Mouse (Mus musculus): ENCODE measurements around the gene Cln3. TPM values are rescaled to one million over a fixed set of nuclear protein-coding genes. Genes with fewer than 3 reads are reported as not detected.

Cln3 gene
- total and polyA plus RNA-seq, 3 experiments, result 20.5 to 61.9 TPM; not detected in 1

DNA sequence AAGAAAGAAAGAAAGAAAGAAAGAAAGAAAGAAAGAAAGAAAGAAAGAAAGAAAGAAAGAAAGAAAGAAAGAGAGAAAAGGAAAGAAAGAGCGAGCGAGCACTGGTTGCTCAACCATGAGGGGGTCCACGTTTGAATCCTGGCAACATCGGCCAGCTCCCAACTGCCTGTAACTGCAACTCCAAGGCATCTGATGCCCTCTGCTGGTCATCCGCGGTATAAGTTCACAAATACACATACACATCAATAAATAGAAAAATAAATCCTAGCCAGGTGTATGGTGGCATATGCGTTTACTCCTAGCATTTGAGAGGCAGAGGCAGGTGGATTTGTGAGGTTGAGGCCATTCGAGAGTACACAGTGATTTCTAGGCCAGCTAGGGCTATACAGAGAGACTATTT is 8.7 kb downstream of the Cln3 start:
- DNase-seq (ENCODE audit: low read depth, low spot score), result peak; percentile 87
- Histone ChIP-seq H3K9ac (ENCODE audit: control insufficient read depth, low read depth, low read length, poor library complexity, severe bottlenecking) (no peak overlapping the region), H3K4me3 (ENCODE audit: control insufficient read depth in 1 of 2, insufficient read depth in 1 of 2, low read depth in 2 of 2, low read length in 2 of 2) (no peak overlapping the region), H3K79me2 (ENCODE audit: control insufficient read depth, insufficient read depth, low read length, poor library complexity) (no peaks in the 10 kb centered on the region), H3K27ac (ENCODE audit: control insufficient read depth, low read depth, low read length) (no peak overlapping the region), H3K36me3 (ENCODE audit: control insufficient read depth in 1 of 2, insufficient read depth in 2 of 2, low read length in 2 of 2) (peaks cover under 1 to 7% of the 10 kb centered on the region in 2 experiments; a peak in 3 of 4 replicates), H3K4me1 (ENCODE audit: control insufficient read depth in 1 of 2, insufficient read depth in 2 of 2, low read length in 2 of 2) (peaks cover 3 to 7% of the 10 kb centered on the region in 2 experiments), H3K9me3 (replicated peaks; ENCODE audit: insufficient read depth, low read length) (no peaks in the 10 kb centered on the region), H3K27me3 (ENCODE audit: control insufficient read depth in 1 of 2, insufficient read depth in 2 of 2, low read length in 2 of 2) (no peaks in the 10 kb centered on the region)
- peak; percentile 71 for TF ChIP-seq ZC3H11A (IDR thresholded peaks at IDR 0.05; ENCODE audit: low read depth, low read length)
- TF ChIP-seq ZMIZ1 (IDR thresholded peaks at IDR 0.05; ENCODE audit: low read depth, low read length), result no peak
- 0 out of 2 replicates have a peak, but pooled peaks have one; percentile 46 for TF ChIP-seq SIN3A (IDR thresholded peaks at IDR 0.05; ENCODE audit: low read length)
- TF ChIP-seq MXI1 (IDR thresholded peaks at IDR 0.05; ENCODE audit: low read depth, low read length), result no peak
- peak; percentile 78 for TF ChIP-seq RAD21 (IDR thresholded peaks at IDR 0.05; ENCODE audit: low read depth, low read length)
- 0 out of 2 replicates have a peak, but pooled peaks have one; percentile 40 for TF ChIP-seq MYC (IDR thresholded peaks at IDR 0.05; ENCODE audit: low read depth, low read length)
- no peak for TF ChIP-seq POLR2AphosphoS2 (IDR thresholded peaks at IDR 0.05; ENCODE audit: low read length)
- peak; percentile 80 to 89 (median 83) for TF ChIP-seq CTCF (IDR thresholded peaks at IDR 0.05 in 2 of 3, conservative IDR thresholded peaks at IDR 0.05 in 1 of 3; ENCODE audit: control insufficient read depth in 1 of 3, insufficient read depth in 1 of 3, low read depth in 2 of 3, low read length in 3 of 3, poor library complexity in 1 of 3, severe bottlenecking in 1 of 3)
- TF ChIP-seq ZNF384 (IDR thresholded peaks at IDR 0.05; ENCODE audit: low read depth, low read length), result no peak
- TF ChIP-seq BHLHE40 (IDR thresholded peaks at IDR 0.05; ENCODE audit: borderline replicate concordance, low read depth, low read length), result peak; percentile 29; the same call in 1 of the 2 replicates
- TF ChIP-seq MAZ (IDR thresholded peaks at IDR 0.05; ENCODE audit: low read depth, low read length), result 0 out of 2 replicates have a peak, but pooled peaks have one; percentile 22
- 0 out of 2 replicates have a peak, but pooled peaks have one; percentile 22 for TF ChIP-seq HCFC1 (IDR thresholded peaks at IDR 0.05; ENCODE audit: low read depth, low read length)
- TF ChIP-seq SMC3 (IDR thresholded peaks at IDR 0.05; ENCODE audit: low read depth, low read length), result peak; percentile 86
- no peak for TF ChIP-seq TBP (IDR thresholded peaks at IDR 0.05; ENCODE audit: low read depth, low read length)

DNA sequence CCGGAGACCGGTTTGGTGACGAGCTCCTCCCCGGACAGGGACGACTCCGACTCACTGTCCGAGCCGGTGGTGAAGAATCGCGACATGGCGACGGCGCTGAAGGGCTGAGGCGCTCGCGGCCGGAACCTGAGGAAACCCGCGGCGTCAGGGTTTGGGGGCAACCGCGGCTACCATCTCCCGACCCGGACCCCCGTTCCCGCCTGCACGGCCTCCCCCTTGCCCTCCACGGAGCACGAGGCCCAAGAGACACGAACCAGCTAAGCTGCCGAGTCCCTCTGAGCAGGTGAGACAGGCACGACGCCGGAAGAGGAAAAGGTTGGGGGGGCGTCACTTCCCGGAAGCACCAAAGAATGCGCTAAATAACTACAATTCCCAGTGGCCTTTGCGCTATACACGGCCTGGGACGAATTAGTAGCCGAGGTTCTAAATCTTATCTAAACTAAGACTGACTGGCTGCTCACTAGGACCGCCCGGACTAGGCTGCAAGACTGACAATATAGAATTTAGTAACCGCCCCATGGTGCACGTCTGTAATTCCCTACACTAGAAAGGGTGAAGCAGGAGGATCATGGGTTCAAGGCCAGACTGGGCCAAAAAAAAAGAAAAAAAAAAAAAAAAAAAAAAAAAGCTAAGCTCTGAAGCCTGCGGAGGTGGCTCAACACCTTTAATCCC is 19.4 kb downstream of the Cln3 start, which contains the start of gene Eif3c:
Eif3c (minus strand) TSS at position 318 of the 672 bp plus-strand sequence.
- peaks cover 22% of the 10 kb centered on the region for H3K79me2 ChIP-seq (ENCODE audit: control insufficient read depth, insufficient read depth, low read length, poor library complexity)
- no peaks in the 10 kb centered on the region for H3K9me3 ChIP-seq (replicated peaks; ENCODE audit: insufficient read depth, low read length)
- H3K27me3 ChIP-seq (ENCODE audit: control insufficient read depth in 1 of 2, insufficient read depth in 2 of 2, low read length in 2 of 2), result no peaks in the 10 kb centered on the region
- peaks cover 18 to 33% of the 10 kb centered on the region in 2 experiments for H3K36me3 ChIP-seq (ENCODE audit: control insufficient read depth in 1 of 2, insufficient read depth in 2 of 2, low read length in 2 of 2)
- H3K9ac ChIP-seq (ENCODE audit: control insufficient read depth, low read depth, low read length, poor library complexity, severe bottlenecking), result peak within 1 kb of the TSS; percentile 97
- H3K4me1 ChIP-seq (ENCODE audit: control insufficient read depth in 1 of 2, insufficient read depth in 2 of 2, low read length in 2 of 2), result peaks cover 4 to 11% of the 10 kb centered on the region in 2 experiments; a peak in 3 of 4 replicates
- DNase-seq (ENCODE audit: low read depth, low spot score), result peak; percentile 98
- peak within 1 kb of the TSS; percentile 71 for H3K27ac ChIP-seq (ENCODE audit: control insufficient read depth, low read depth, low read length)
- H3K4me3 ChIP-seq (ENCODE audit: control insufficient read depth in 1 of 2, insufficient read depth in 1 of 2, low read depth in 2 of 2, low read length in 2 of 2), result peak within 1 kb of the TSS; percentile 73 to 94
- peak; percentile 96 for TF ChIP-seq NELFE (IDR thresholded peaks at IDR 0.05; ENCODE audit: low read depth, low read length)
- peak; percentile 81; the same call in 1 of the 2 replicates for TF ChIP-seq TBP (IDR thresholded peaks at IDR 0.05; ENCODE audit: low read depth, low read length)
- no peak for TF ChIP-seq MYB (IDR thresholded peaks at IDR 0.05; ENCODE audit: low read depth, low read length)
- TF ChIP-seq BHLHE40 (IDR thresholded peaks at IDR 0.05; ENCODE audit: borderline replicate concordance, low read depth, low read length), result no peak
- TF ChIP-seq HCFC1 (IDR thresholded peaks at IDR 0.05; ENCODE audit: low read depth, low read length), result peak; percentile 99
- TF ChIP-seq POLR2A (IDR thresholded peaks at IDR 0.05; ENCODE audit: control insufficient read depth in 1 of 2, insufficient read depth in 1 of 2, low read depth in 1 of 2, low read length in 2 of 2, poor library complexity in 1 of 2), result peak; percentile 81 to 92
- TF ChIP-seq GATA1 (IDR thresholded peaks at IDR 0.05; ENCODE audit: low read depth, low read length), result peak; percentile 82
- peak; percentile 93 for TF ChIP-seq SIN3A (IDR thresholded peaks at IDR 0.05; ENCODE audit: low read length)
- no peak for TF ChIP-seq CTCF (IDR thresholded peaks at IDR 0.05 in 2 of 3, conservative IDR thresholded peaks at IDR 0.05 in 1 of 3; ENCODE audit: control insufficient read depth in 1 of 3, insufficient read depth in 1 of 3, low read depth in 2 of 3, low read length in 3 of 3, poor library complexity in 1 of 3, severe bottlenecking in 1 of 3)
- TF ChIP-seq MAX (IDR thresholded peaks at IDR 0.05; ENCODE audit: low read length), result peak; percentile 51
- TF ChIP-seq MAZ (IDR thresholded peaks at IDR 0.05; ENCODE audit: low read depth, low read length), result no peak; the same call in 1 of the 2 replicates
- TF ChIP-seq ZNF384 (IDR thresholded peaks at IDR 0.05; ENCODE audit: low read depth, low read length), result peak; percentile 98
- peak; percentile 96 for TF ChIP-seq ELF1 (IDR thresholded peaks at IDR 0.05; ENCODE audit: low read depth, low read length)
- TF ChIP-seq KAT2A (conservative IDR thresholded peaks at IDR 0.05; ENCODE audit: low read depth, low read length), result peak; percentile 91
- no peak for TF ChIP-seq TAL1 (IDR thresholded peaks at IDR 0.05; ENCODE audit: low read length)
- TF ChIP-seq RCOR1 (IDR thresholded peaks at IDR 0.05; ENCODE audit: low read depth, low read length), result peak; percentile 23; the same call in 1 of the 2 replicates
- TF ChIP-seq MAFK (IDR thresholded peaks at IDR 0.05; ENCODE audit: borderline replicate concordance, low read depth, low read length), result no peak
- TF ChIP-seq ETS1 (IDR thresholded peaks at IDR 0.05; ENCODE audit: low read depth, low read length), result no peak; the same call in none of the 2 replicates
- peak; percentile 82; the same call in 1 of the 2 replicates for TF ChIP-seq ZMIZ1 (IDR thresholded peaks at IDR 0.05; ENCODE audit: low read depth, low read length)
- TF ChIP-seq TCF12 (IDR thresholded peaks at IDR 0.05; ENCODE audit: low read depth, low read length), result peak; percentile 68
- no peak for TF ChIP-seq USF1 (IDR thresholded peaks at IDR 0.05; ENCODE audit: low read depth, low read length)
- peak; percentile 38; the same call in 1 of the 2 replicates for TF ChIP-seq NRF1 (IDR thresholded peaks at IDR 0.05; ENCODE audit: insufficient read depth, low read depth, low read length, poor library complexity, severe bottlenecking)
- no peak for TF ChIP-seq RAD21 (IDR thresholded peaks at IDR 0.05; ENCODE audit: low read depth, low read length)

Data from MEL (cell line).